Mouse (Mus musculus): Measurements from ENCODE around the gene Gm21921. TPM values are rescaled to one million over a fixed set of nuclear protein-coding genes. Genes with fewer than 3 reads are reported as not detected.
"Not testable (repeated sequence)": the region's sequence is repeated elsewhere in the genome, so short reads cannot be mapped to it uniquely, and the experiment has no call there.

Gm21921 gene
- total RNA-seq (2021): not detected
- long read RNA-seq, experiment 1: 0 reads
- long read RNA-seq, experiment 2: 0 reads

- intact Hi-C loops (cut with DNase I); DNase-seq: not testable (repeated sequence)
Observed at GRCm38 (mm10) chrY:24796143-24796542, at the start of gene Gm21921. Gene Gm21921 (minus strand): TSS chrY:24796243.

Data from heart, postnatal 14 days (tissue).